Mouse (Mus musculus) liver, postnatal 0 days (tissue): ENCODE measurements around the gene Hddc3. TPM values are rescaled to one million over a fixed set of nuclear protein-coding genes. Genes with fewer than 3 reads are reported as not detected.

Experiments
- ATAC-seq: fragments of 200-750 bp; cut with Nextera tagmentation; 2 replicates; pipeline ENCODE4 v1.8.0; 2017; ENCODE audit warnings: mild to moderate bottlenecking, moderate library complexity
- DNase-seq: peaks from one replicate; pipeline ENCODE4 v3.0.0-alpha.2; 2016
- H3K27ac ChIP-seq: fragments of 300-500 bp; sonication (generic); 2 replicates; pipeline ENCODE4 v1.5.1; 2014; ENCODE audit warnings: antibody characterized with exemption, moderate library complexity, mild to moderate bottlenecking, low read depth
- H3K27me3 ChIP-seq: fragments of 300-500 bp; sonication (generic); 2 replicates; pipeline ENCODE4 v1.6.1; 2014; ENCODE audit warnings: low read length, control low read depth, mixed read lengths; ENCODE audit not compliant: insufficient read depth
- H3K36me3 ChIP-seq: fragments of 300-500 bp; sonication (generic); replicated peaks from 2 replicates; pipeline ENCODE4 v1.6.1; 2014; ENCODE audit warnings: mild to moderate bottlenecking, control low read depth, low read length, moderate library complexity, mixed read lengths; ENCODE audit not compliant: insufficient read depth
- H3K4me1 ChIP-seq: fragments of 300-500 bp; sonication (generic); 2 replicates; pipeline ENCODE4 v1.6.1; 2014; ENCODE audit warnings: antibody characterized with exemption, mild to moderate bottlenecking, control low read depth; ENCODE audit not compliant: insufficient read depth
- H3K4me2 ChIP-seq: fragments of 300-500 bp; sonication (generic); 2 replicates; pipeline ENCODE4 v1.6.1; 2014; ENCODE audit warnings: low read depth, mild to moderate bottlenecking, low read length, moderate library complexity, mixed read lengths
- H3K4me3 ChIP-seq: fragments of 300-500 bp; sonication (generic); 2 replicates; pipeline ENCODE4 v1.5.1; 2014; ENCODE audit warnings: low read depth, low read length
- H3K9ac ChIP-seq: fragments of 300-500 bp; sonication (generic); replicated peaks from 2 replicates; pipeline ENCODE4 v1.6.1; 2014; ENCODE audit warnings: mild to moderate bottlenecking, moderate library complexity
- H3K9me3 ChIP-seq: fragments of 300-500 bp; sonication (generic); 2 replicates; pipeline ENCODE4 v1.6.1; 2016; ENCODE audit warnings: mild to moderate bottlenecking, control low read depth, low read length, mixed read lengths
- CTCF ChIP-seq: sonication (generic); IDR thresholded peaks from 2 replicates; pipeline ENCODE4 v1.5.1; 2016; ENCODE audit warnings: antibody characterized with exemption, low read depth
- EP300 ChIP-seq: IDR thresholded peaks from 2 replicates; pipeline ENCODE4 v1.6.1; 2016; ENCODE audit warnings: antibody characterized with exemption, low read depth, mild to moderate bottlenecking
- WGBS: fragments of 180-500 bp; shearing (Covaris S2); extraction: QIAGEN DNeasy Blood & Tissue Kit; methylation state at CpG from one replicate; pipeline ENCODE4 v1.1.7; 2014; ENCODE audit not compliant: insufficient replicate concordance; 5-methylcytosine and 5-hydroxymethylcytosine counted together
- polyA plus RNA-seq: library from polyadenylated mRNA; unstranded; fragments of >200 nt; fragmentation: Nextera tagmentation; extraction: Ambion mirVana; gene quantifications from 2 replicates; pipeline ENCODE4 v1.2.1, GENCODE M21; 2015

Gene Hddc3
- polyA plus RNA-seq, 1 experiment from 2014 or later, result 3.1 TPM

DNA sequence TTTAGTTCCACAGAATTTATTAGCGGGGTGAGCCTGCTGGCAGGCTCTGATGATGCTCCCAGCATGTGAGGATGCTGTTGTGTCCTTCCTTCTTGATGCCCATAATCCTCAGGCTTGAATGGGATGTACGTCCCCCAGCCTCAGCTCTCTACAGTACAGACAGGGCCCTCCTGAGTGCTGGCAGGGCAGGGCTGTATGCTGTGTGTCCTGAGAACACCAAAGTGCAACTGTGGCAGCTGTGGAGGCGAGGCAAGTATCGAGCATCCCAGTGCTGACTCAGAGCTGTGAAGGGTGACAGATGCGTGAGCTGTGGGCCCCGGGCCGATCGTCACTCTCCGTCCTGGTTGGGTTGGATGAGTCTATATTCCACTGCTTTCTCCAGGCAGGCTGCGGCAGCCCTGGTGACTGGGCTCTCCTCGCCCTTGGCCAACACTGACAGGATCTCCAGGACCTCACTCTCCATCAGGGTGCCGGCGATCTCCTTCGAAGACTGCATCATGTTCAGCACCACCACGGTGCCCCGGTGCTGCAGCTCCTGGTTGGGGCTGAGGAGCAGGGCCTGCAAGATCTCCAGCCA, 17.5 kb upstream of the Hddc3 start:
- no peaks in the 10 kb centered on the region for H3K27me3 ChIP-seq
- DNase-seq (no peak), ATAC-seq (no peak)
- WGBS, result 93% methylated on average over 16 of the region's 16 CpGs
- peak overlapping the region; percentile 81; the same call in 1 of the 2 replicates for H3K27ac ChIP-seq
- no peak overlapping the region for H3K4me2 ChIP-seq
- no peak overlapping the region for H3K4me3 ChIP-seq
- no peak overlapping the region for H3K9ac ChIP-seq
- H3K9me3 ChIP-seq, result no peaks in the 10 kb centered on the region
- peaks cover 12% of the 10 kb centered on the region for H3K4me1 ChIP-seq
- TF ChIP-seq EP300, result no peak
- TF ChIP-seq CTCF, result no peak
- H3K36me3 ChIP-seq, result peaks cover 33% of the 10 kb centered on the region

DNA sequence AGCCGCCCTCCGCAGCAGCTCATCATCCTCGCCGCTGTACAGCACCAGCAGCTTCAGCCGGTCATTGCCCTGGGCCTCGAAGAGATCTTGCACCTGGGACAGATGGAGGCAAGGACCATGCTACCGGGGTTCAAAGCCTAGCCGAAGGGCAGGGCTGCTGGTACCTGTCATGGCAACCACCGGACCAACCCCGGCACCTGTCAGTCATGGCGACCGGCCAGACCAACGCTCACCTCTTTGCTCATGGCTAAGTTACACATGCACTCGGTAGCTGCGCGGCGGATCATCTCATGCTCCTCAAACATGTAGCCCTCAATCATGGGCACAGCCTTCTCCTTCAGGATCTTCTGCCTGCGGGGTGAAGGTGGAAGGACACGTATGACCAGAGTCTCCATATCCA, 16.8 kb upstream of the Hddc3 start:
- no peak for DNase-seq
- Histone ChIP-seq H3K4me1 (peaks cover 12% of the 10 kb centered on the region), H3K9me3 (no peaks in the 10 kb centered on the region), H3K36me3 (peaks cover 34% of the 10 kb centered on the region), H3K27ac (no peak overlapping the region), H3K4me3 (no peak overlapping the region), H3K27me3 (no peaks in the 10 kb centered on the region), H3K4me2 (no peak overlapping the region), H3K9ac (no peak overlapping the region)
- 91% methylated on average over 19 of the region's 19 CpGs for WGBS
- ATAC-seq, result no peak
- TF ChIP-seq EP300 (no peak), CTCF (no peak)

DNA sequence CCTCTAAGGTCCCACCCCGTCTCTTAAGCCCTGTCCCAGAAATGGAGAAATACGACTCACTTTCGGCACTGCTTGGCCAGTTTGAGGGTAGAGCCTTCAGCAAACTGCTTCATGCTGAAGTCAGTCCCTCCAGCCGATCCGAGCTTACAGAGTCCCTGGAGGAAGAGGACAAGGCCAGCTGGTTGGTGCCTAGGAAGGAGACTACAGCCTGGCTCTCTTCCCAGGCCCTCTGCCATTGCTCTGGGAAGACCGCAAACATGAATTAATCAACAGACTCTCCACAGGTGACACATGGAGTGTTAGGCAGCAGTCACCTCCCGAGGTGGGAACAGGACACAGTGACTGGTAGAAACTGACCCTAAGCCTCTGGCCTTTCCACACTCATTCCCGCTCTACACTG, 12.6 kb upstream of the Hddc3 start:
- no peak overlapping the region for H3K4me2 ChIP-seq
- no peak overlapping the region for H3K27ac ChIP-seq
- H3K4me1 ChIP-seq, result no peaks in the 10 kb centered on the region
- no peak overlapping the region for H3K4me3 ChIP-seq
- 88% methylated on average over 8 of the region's 8 CpGs for WGBS
- H3K36me3 ChIP-seq, result peaks cover 65% of the 10 kb centered on the region
- no peak overlapping the region for H3K9ac ChIP-seq
- DNase-seq (no peak), ATAC-seq (no peak)
- no peak for TF ChIP-seq CTCF
- no peak for TF ChIP-seq EP300
- H3K27me3 ChIP-seq, result no peaks in the 10 kb centered on the region
- H3K9me3 ChIP-seq, result no peaks in the 10 kb centered on the region

DNA sequence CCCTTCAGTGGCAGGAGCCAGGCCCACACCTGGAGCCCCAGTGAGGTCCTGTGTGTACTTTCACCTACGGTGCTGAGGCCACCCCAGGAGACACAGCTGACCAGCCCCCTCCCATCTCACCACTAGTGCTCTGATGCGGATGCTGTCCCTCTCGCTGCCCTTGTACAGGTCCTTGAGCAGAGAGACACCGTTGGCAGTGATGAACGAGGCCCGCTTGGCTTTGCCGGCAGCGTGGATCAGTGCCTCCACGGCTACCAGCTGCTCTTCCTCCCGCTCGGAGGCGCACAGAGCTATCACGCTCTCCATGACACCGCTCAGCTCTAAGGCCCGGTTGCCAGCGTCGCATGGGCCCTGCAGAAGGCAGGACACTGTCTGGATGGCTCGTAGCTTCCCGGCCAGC, 11.5 kb upstream of the Hddc3 start:
- DNase-seq (no peak), ATAC-seq (no peak)
- H3K9me3 ChIP-seq, result no peaks in the 10 kb centered on the region
- H3K4me3 ChIP-seq, result no peak overlapping the region
- H3K4me2 ChIP-seq, result no peak overlapping the region
- H3K4me1 ChIP-seq, result no peaks in the 10 kb centered on the region
- no peak overlapping the region for H3K27ac ChIP-seq
- TF ChIP-seq EP300, result no peak
- TF ChIP-seq CTCF, result no peak
- 90% methylated on average over 19 of the region's 19 CpGs for WGBS
- no peaks in the 10 kb centered on the region for H3K27me3 ChIP-seq
- no peak overlapping the region for H3K9ac ChIP-seq
- H3K36me3 ChIP-seq, result peaks cover 63% of the 10 kb centered on the region

DNA sequence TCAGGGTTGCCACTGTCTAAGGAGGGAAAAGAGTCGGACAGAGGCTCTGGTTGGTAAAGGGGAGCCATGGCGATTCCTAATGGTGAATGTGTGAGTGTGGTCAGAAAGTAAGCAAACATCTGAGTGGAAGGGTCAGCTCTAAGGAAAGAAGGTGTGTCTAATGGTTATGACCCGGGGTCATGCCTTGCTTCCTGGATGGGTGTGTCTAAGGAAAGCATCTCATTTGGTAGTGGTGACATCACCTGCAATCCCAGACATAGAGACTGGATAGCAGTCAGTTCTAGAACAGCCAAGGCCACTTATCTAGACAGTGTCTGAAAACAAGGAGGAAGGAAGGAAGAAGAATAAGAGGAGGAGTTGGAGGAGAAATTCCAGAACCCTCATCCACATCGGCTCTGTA, 8.1 kb upstream of the Hddc3 start:
- Histone ChIP-seq H3K27ac (no peak overlapping the region), H3K4me3 (no peak overlapping the region), H3K36me3 (peaks cover 57% of the 10 kb centered on the region), H3K4me1 (peaks cover 8% of the 10 kb centered on the region; the same call in 1 of the 2 replicates), H3K9me3 (no peaks in the 10 kb centered on the region), H3K9ac (no peak overlapping the region), H3K4me2 (no peak overlapping the region), H3K27me3 (no peaks in the 10 kb centered on the region)
- TF ChIP-seq CTCF (no peak), EP300 (no peak)
- ATAC-seq (no peak), DNase-seq (no peak)
- 84% methylated on average over 4 of the region's 4 CpGs for WGBS

DNA sequence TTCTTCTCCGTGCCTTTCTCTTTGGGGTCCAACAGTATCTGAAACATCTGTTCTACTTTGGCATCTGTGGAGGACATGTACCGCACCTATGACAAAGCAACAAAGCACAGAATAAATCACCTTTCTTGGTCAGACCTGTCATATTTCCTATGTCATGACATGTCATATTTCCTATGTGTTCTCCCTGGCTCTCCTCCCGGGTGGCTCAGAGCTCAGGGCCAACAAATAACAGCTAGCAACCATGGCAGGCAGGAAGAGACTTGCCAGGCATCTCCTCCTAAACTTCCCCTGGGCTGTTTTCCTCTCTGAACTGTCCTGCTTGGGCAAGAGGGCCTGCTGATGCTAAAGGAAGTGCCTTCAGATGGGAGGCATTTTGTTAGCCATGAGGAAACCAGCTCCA, 6.0 kb upstream of the Hddc3 start:
- 85% methylated on average over 3 of the region's 3 CpGs for WGBS
- Histone ChIP-seq H3K4me2 (no peak overlapping the region), H3K27ac (no peak overlapping the region), H3K27me3 (no peaks in the 10 kb centered on the region), H3K4me1 (peaks cover 14% of the 10 kb centered on the region), H3K9ac (no peak overlapping the region), H3K36me3 (peaks cover 38% of the 10 kb centered on the region), H3K9me3 (no peaks in the 10 kb centered on the region), H3K4me3 (no peak overlapping the region)
- TF ChIP-seq EP300 (no peak), CTCF (no peak)
- DNase-seq (no peak), ATAC-seq (no peak)

DNA sequence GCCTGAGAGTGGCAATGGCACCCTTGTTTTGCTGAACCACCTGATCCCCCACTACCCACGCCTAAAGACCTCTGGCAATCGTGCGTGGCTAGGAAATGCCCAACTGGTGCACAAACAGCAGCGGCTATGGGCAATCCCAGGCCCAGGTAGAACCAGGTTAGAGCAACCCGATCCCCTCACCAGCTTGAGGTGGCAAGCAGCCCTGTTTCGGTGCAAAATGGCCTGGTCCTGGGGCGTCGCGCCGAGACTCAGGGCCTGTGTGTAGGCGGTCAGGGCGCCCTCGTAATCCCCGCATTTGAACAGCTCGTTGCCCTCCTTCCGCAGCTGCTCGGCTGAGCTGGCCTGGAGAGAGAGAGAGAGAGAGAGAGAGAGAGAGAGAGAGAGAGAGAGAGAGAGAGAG, 3.5 kb upstream of the Hddc3 start:
- peaks cover 27% of the 10 kb centered on the region for H3K4me1 ChIP-seq
- no peaks in the 10 kb centered on the region for H3K27me3 ChIP-seq
- H3K9ac ChIP-seq, result peak overlapping the region; percentile 64
- TF ChIP-seq EP300 (no peak), CTCF (no peak)
- ATAC-seq (no peak), DNase-seq (peak; percentile 40)
- peak overlapping the region; percentile 67 for H3K4me3 ChIP-seq
- H3K9me3 ChIP-seq, result no peaks in the 10 kb centered on the region
- 12% methylated on average over 17 of the region's 17 CpGs for WGBS
- H3K27ac ChIP-seq, result no peak overlapping the region
- H3K4me2 ChIP-seq, result peak overlapping the region; percentile 76
- peaks cover 20% of the 10 kb centered on the region for H3K36me3 ChIP-seq
